Mouse (Mus musculus): ENCODE measurements around the gene Brf1.

DNA sequence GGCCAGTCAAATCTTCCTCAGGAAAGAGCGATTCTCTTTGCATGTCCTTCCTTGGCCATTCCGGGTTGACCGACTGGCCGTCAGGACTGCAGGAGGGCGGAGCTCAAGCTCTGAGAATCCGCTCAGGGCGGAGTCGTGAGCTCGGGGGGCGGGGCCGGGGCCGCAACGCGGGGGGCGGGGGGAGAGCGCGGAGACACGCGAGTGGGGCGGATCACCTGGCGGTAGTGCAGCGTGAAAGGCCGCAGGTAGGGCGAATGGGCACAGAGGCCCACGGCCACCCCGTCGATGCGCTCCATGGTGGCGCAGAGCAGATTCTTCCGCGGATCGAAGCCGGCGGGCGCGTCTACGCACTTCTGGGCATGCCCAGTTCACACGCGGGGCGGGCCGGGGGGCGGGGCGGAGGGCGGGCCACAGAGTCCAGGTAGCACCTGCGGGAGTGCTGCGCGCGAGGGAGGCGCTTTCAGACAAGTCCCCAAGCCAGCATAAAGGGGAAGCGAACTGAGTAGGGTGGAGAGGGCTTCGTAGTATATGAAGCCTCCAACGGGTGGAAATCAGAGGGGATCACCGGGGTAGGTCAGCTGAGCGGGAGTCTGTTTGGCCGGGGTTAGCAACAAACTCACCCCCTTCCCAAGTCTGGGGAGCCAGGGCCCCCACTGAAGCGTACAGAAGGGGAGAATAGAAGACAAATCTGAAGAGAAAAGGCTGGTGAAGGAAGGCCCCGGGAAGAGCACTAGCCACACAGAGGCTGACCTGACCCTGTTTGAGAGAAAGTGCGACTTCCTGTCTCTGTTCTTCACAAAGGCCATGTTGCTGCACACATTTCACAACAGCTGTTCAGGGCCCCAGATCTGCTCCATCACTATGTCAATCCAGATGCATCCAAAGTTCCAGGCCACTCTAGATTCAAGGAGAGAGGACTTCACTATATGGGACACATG is 58.5 kb downstream of the Brf1 start, which contains the start of gene Nudt14:
- 0 out of 2 replicates have a peak, but pooled peaks have one; percentile 26 for TF ChIP-seq POLR2A (IDR thresholded peaks at IDR 0.05; ENCODE audit: borderline replicate concordance, extremely low read depth, insufficient read depth, insufficient read length, poor library complexity, severe bottlenecking)
- TF ChIP-seq CTCF (IDR thresholded peaks at IDR 0.05; ENCODE audit: borderline replicate concordance, extremely low read depth, insufficient read depth, insufficient read length) = no peak

Measured in brain, embryonic 14.5 days (tissue).